Mouse (Mus musculus): ENCODE measurements around the gene Sgsm1.

Gene Sgsm1

GRCm38 (mm10) chr5:113281557-113281956 is 29.0 kb downstream of the Sgsm1 start:
- no peak for DNase-seq

GRCm38 (mm10) chr5:113280138-113280856 is 30.3 kb downstream of the Sgsm1 start:
- peak; percentile 30 to 59 for DNase-seq

- DNase-seq, result no peak
Measured at GRCm38 (mm10) chr5:113275839-113276238, 34.7 kb downstream of the Sgsm1 start.

DNA sequence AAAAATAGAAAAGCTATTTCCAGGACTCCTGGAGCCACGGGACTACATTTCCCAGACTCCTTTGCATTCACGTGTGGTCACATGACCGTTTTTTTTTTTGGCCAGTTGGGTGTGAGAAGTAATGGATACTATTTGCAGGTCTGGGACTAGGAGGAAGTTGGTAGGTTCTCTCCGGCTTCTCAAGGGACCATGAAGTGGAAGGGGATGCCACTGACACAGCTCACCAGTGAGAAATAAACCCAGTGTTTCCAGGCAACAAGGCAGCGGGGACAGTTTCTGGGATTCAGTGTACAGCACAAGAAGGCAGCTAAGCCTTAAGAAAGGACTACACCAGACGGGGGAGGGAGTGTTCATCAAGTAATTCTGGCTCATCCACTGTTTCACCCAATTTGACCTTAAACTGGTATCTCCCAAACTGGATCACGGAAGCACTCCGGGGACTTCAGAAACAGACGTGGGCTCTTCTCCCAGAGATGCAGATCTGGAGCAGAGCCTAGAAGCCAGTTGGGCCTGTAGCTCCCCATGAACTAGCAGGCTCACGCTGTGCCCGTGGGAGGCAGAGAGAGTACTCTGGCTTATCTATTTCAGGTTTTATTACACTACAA is 39.3 kb downstream of the Sgsm1 start:
- DNase-seq, result no peak

DNA sequence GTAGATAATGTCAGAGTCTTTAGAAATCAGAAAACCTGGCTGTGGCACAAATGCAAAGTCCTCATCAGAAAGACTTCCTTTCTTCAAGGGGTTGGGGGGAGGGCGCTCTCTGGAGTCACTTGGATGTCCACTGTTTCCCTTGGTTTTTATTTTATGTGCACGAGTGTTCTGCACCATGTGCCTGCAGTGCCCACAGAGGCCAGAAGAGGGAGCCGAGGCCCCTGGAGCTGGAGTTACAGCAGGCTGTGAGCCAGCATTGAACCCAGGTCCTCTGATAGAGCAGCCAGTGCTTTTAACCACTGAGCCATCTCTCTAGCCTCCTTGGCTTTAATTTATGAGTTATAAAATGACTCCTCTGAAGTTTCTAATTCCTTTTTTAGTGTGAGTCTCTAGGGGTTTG is 40.5 kb downstream of the Sgsm1 start:
- DNase-seq, result no peak

DNA sequence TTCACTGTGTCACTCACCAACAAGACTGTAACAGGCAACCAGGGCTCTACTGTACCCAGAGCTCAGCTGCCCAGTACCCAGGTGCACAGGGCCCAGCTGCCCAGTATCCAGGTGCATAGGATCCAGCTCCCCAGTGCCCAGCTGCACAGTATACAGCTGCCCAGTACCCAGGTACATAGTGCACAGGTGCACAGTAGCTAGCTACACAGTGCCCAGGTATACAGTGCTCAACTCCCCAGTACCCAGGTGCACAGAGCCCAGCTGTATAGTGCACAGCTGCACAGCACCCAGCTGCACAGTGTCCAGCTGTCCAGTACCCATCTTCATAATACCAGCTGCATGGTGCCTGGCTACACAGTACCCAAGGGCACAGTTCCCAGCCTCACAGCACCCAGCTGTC is 42.3 kb downstream of the Sgsm1 start:
- DNase-seq, result no peak

DNA sequence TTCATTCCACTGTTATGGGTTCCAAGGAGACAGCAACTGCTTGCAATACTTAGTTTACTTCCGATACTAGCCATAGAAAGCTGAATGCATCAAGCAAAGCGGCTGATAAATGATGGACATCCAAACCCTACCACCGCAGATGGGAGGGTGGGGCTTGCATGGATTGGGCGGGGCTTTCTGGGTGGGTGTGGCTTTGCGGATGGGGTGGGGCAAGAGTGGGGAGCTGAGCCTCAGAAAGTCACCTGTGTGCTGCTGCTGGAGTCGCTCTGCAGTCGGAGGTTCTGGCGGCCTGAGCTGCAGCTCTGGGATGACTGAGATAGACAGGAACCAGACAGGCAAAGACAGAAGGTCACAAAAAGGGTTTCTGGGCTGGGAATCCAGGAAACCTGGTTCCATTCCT is 44.9 kb downstream of the Sgsm1 start:
- DNase-seq, result no peak

GRCm38 (mm10) chr5:113250806-113251205 is 59.8 kb downstream of the Sgsm1 start:
- DNase-seq, result no peak

GRCm38 (mm10) chr5:113249263-113249930 is 61.2 kb downstream of the Sgsm1 start:
- no peak for DNase-seq

DNA sequence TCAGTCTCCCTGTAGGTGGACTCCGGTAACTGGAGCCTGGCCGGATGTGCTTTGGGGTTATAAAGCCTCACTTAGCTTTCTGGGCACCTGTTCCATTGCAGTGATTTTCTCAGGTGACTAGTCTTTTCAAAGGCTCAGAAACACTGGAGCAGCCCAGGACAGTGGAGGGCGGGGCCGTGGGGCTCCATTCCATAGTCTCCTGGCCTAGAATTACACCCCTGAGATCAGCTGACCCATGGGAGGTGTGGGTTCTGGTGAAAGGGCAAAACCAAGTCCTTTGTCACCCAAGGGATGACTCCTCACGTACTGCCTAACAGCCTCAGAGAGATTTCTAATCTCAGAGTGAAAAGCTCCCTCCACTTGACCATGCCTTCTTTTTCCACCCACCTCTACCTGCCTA is 80.4 kb downstream of the Sgsm1 start:
- DNase-seq, result no peak

- DNase-seq, result peak; percentile 89 to 93
Measured at GRCm38 (mm10) chr5:113226632-113227102, 83.9 kb downstream of the Sgsm1 start, which contains the start of gene Tmem211. TSS of gene Tmem211 (plus strand) at chr5:113226909.

- no peak for DNase-seq
Measured at GRCm38 (mm10) chr5:113225686-113226435, 84.7 kb downstream of the Sgsm1 start.

DNA sequence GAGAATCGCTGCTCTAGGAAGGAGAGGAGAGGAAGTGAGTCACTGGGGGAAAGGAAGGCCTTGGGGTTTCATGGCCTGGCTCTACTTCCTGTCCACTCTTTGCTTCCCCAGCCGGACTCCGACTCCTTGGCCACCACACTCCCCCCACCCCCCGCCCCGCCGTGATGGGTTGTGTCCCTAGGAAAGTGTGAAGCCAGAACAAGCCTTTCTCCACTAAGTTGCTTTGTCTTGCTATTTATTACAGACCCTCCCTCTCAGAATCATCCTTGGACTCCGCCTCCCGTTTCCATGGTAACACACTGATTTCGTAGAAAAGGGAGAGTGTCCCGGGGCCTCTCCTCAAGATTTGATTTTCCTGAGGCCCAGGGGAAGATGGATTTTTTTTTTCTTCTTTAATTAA is 85.3 kb downstream of the Sgsm1 start:
- DNase-seq, result peak; percentile 31 to 56

- DNase-seq, result peak in 1 of 2 experiments; percentile 59
Measured at GRCm38 (mm10) chr5:113223888-113224287, 86.7 kb downstream of the Sgsm1 start.

DNA sequence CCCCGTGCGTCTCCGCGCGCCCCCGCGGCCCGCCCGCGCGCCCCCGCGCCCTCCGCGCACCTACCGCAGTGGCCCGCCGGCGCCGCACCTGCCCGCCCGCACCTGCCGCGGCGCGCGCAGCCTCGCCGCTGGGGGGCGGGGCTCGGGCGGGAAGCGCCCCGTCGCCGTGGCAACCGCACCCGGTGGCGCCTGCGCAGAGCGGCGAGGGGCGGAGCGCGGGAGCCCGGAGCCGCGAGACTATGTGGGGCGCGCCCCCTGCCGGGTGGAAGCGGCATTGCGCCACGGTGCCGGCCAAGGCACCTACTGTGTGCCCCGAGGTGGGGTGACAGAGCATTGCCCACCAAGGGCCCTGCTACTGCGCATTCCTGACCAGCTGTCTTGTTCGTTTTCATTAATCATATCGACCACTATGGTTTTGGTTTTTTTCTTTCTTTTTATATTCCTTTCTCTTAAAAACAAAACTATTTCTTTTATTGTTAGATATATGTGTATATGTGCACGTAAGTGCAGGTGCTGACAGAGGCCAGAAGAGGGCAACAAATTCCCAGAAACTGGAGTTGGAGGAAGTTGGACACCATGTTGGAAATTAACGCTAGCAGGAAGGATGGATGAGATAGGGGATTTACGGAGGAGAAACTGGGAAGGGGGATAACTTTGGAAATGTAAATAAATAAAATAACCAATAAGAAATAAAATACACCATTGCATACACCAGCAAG is 89.3 kb downstream of the Sgsm1 start, which contains the start of gene 2900026A02Rik:
2900026A02Rik (minus strand) TSS at position 90 of the 719 bp plus-strand sequence.
- peak; percentile 87 to 92 for DNase-seq

DNA sequence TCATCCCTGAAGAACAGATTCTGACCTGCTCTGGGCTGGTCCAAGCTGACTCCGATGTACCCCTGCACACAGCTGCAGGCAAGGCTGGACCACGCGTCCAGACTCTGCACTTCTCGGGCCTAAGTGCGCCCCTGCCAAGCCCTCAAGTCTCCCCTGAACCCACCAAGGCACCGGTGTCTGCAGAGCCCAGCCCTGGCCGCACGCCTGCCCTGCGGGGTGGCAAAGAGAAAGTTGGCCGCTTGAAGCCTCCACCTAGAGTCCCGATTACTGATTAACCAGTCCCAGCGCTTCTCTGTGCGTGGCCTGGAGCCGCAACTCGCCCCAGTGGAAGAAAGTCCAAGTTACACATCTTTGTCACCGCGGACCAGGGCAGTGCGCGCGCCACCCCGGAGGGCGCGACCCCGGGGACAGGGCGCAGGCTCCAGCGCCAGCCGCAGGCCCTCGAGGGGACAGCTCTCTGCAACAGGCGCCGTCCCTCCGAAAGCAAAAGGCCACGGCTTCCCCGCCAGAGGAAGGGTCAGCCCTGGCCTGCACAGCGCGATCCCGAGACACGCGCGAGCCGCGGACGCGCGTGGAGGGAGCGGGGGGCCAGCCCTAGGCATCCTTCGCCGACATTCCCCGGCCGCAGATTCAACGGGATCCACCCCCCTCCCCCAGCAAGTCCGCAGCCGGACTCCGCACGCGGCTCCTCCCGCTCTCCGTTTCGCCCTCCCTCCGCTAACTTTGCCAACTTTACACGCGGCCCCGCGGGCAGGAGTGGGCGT is 90.0 kb downstream of the Sgsm1 start:
- peak; percentile 83 to 91 for DNase-seq

- DNase-seq, result peak in 1 of 2 experiments; percentile 67
Measured at GRCm38 (mm10) chr5:113219876-113220275, 90.7 kb downstream of the Sgsm1 start.

DNA sequence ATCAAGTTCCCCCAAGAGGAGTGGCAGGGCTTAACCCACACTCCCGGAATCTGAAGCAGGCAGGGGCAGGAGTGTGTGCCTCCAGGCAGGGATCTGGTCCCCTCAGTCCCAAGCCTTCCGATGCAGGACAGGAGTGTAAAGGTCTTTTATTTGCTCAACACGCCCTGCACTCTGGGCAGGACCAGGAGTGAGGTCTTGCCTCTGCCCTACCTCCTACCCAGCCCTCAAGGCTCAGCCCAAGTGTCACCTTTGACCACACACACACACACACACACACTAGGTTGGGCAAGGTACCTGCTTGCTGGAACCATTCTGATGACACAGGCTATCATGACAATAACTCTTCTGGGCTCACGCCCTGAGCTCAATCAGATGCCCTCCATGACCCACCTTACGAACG is 91.1 kb downstream of the Sgsm1 start:
- DNase-seq, result peak; percentile 48 to 78

- no peak for DNase-seq
Measured at GRCm38 (mm10) chr5:113218617-113219235, 91.9 kb downstream of the Sgsm1 start.

- DNase-seq, result peak; percentile 64 to 72
Measured at GRCm38 (mm10) chr5:113217076-113217475, 93.5 kb downstream of the Sgsm1 start.
